Mouse (Mus musculus) forebrain, embryonic 15.5 days (tissue): ENCODE measurements around the gene Sptbn4. TPM values are rescaled to one million over a fixed set of nuclear protein-coding genes. Genes with fewer than 3 reads are reported as not detected.
A peak's percentile ranks its signal among the peaks of the same experiment; 100 is the strongest.

ENCODE experiments used
- ATAC-seq: fragments of 200-750 bp; cut with Nextera tagmentation; replicated peaks from 2 replicates; pipeline ENCODE4 v1.8.0; 2017; ENCODE audit warnings: mild to moderate bottlenecking, moderate TSS enrichment, moderate library complexity
- H3K27ac ChIP-seq: fragments of 300-500 bp; sonication (generic); replicated peaks from 2 replicates; pipeline ENCODE4 v1.5.1; 2015; ENCODE audit warnings: mild to moderate bottlenecking, inconsistent platforms
- H3K27me3 ChIP-seq: fragments of 300-500 bp; sonication (generic); 2 replicates; pipeline ENCODE4 v1.6.1; 2015; ENCODE audit warnings: inconsistent platforms
- H3K36me3 ChIP-seq: fragments of 300-500 bp; sonication (generic); 2 replicates; pipeline ENCODE4 v1.6.1; 2015; ENCODE audit warnings: mild to moderate bottlenecking, inconsistent platforms
- H3K4me1 ChIP-seq: fragments of 300-500 bp; sonication (generic); 2 replicates; pipeline ENCODE4 v1.6.1; 2015; ENCODE audit warnings: inconsistent platforms
- H3K4me2 ChIP-seq: fragments of 300-500 bp; sonication (generic); replicated peaks from 2 replicates; pipeline ENCODE4 v1.6.1; 2015; ENCODE audit warnings: mild to moderate bottlenecking, inconsistent platforms
- H3K4me3 ChIP-seq: fragments of 300-500 bp; sonication (generic); 2 replicates; pipeline ENCODE4 v1.5.1; 2015; ENCODE audit warnings: mild to moderate bottlenecking, inconsistent platforms
- H3K9ac ChIP-seq: fragments of 300-500 bp; sonication (generic); replicated peaks from 2 replicates; pipeline ENCODE4 v1.6.1; 2015; ENCODE audit warnings: mild to moderate bottlenecking, inconsistent platforms
- H3K9me3 ChIP-seq: fragments of 300-500 bp; sonication (generic); 2 replicates; pipeline ENCODE4 v1.6.1; 2016; ENCODE audit warnings: inconsistent platforms
- WGBS: fragments of 180-500 bp; shearing (Covaris S2); methylation state at CpG from one replicate; pipeline ENCODE4 v1.1.7; 2015; ENCODE audit warnings: mixed read lengths; 5-methylcytosine and 5-hydroxymethylcytosine counted together
- polyA plus RNA-seq: library from polyadenylated mRNA; unstranded; fragments of >200 nt; fragmentation: Nextera tagmentation; extraction: Ambion mirVana; gene quantifications from 2 replicates; pipeline ENCODE4 v1.2.1, GENCODE M21; 2015

Gene Sptbn4
- polyA plus RNA-seq, 1 experiment from 2014 or later: 2.0 TPM

GRCm38 (mm10) chr7:27335011-27335720 is 112.3 kb downstream of the Sptbn4 start:
- Histone ChIP-seq H3K4me2 (no peak overlapping the region), H3K4me3 (no peak overlapping the region), H3K9me3 (no peaks in the 10 kb centered on the region), H3K27ac (no peak overlapping the region), H3K27me3 (peaks cover 49% of the 10 kb centered on the region), H3K9ac (no peak overlapping the region), H3K4me1 (peaks cover 81% of the 10 kb centered on the region), H3K36me3 (no peaks in the 10 kb centered on the region)
- 58% methylated on average over 15 of the region's 15 CpGs for WGBS
- ATAC-seq: no peak; the same call in 1 of the 2 replicates

DNA sequence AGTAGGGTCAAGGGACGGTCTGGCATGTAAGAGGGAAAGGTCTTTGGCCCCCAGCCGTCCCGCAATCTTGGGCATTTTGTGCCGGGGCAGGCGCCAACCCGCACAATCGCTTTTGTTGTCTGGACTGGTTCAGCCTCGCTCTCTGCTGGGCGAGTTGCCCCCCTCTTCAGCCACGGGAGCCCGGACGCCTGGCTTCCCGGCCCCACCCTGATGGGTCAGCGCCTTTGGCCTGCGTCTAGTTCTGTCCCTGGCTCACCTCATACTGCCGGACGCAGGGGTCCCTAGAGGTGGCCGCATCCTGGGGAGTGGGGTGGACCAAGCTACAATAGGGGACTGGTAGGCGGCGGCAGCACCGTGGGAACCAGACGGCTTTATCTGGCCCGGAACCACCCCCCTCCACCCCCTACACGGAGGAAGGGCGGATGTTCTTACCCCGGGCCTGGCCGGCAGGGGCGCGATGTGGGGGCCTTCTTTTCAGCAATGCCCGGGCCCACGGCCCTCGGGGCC is 113.0 kb downstream of the Sptbn4 start:
- no peak overlapping the region for H3K9ac ChIP-seq
- H3K36me3 ChIP-seq: no peaks in the 10 kb centered on the region
- peak overlapping the region; percentile 79; the same call in 1 of the 2 replicates for H3K4me2 ChIP-seq
- H3K4me3 ChIP-seq: 0 out of 2 replicates have a peak overlapping the region, but pooled peaks have one; percentile 2
- peaks cover 56% of the 10 kb centered on the region for H3K27me3 ChIP-seq
- peaks cover 77% of the 10 kb centered on the region for H3K4me1 ChIP-seq
- 4% methylated on average over 32 of the region's 32 CpGs for WGBS
- ATAC-seq: no peak
- H3K27ac ChIP-seq: no peak overlapping the region
- H3K9me3 ChIP-seq: no peaks in the 10 kb centered on the region

DNA sequence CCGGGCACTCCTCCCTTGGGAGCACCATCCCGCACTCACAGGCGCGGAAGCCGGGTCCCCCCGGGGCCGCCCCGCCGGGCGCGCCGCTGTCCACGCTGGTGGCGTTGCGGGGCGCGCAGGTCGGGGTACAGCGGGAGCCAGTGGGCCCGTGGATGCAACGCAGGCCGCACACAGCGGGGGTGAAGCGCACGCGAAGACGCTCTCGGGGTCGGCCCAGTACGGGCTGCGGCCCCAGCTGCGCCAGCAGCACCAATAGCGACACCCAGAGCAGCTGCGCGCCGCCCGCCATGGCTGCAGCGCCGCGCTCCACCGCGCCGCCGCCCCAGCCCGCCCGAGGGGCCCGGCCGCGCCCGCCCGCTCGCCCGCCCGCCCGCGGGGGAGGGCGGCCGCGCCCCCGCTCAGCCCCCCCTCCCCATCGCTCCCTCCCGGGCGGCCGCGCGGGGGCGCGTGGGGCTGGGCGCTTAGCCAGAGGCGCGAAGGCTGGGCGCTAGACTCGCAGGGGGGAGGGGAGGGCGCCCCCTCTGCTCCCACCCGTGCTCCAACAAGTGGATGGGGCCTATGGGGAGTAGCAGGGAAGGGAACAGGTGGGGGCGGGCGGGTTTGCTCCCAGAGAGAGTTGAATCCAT is 114.1 kb downstream of the Sptbn4 start:
- no peak for ATAC-seq
- under 1% methylated on average over 41 of the region's 77 CpGs for WGBS
- H3K4me3 ChIP-seq: peak overlapping the region; percentile 47
- H3K27ac ChIP-seq: no peak overlapping the region
- peaks cover 72% of the 10 kb centered on the region for H3K4me1 ChIP-seq
- peak overlapping the region; percentile 79 for H3K4me2 ChIP-seq
- no peaks in the 10 kb centered on the region for H3K36me3 ChIP-seq
- peak overlapping the region; percentile 45 for H3K9ac ChIP-seq
- peaks cover 66% of the 10 kb centered on the region for H3K27me3 ChIP-seq
- H3K9me3 ChIP-seq: no peaks in the 10 kb centered on the region

- H3K36me3 ChIP-seq: no peaks in the 10 kb centered on the region
- H3K4me1 ChIP-seq: peaks cover 65% of the 10 kb centered on the region
- peak overlapping the region; percentile 79 for H3K4me2 ChIP-seq
- H3K9me3 ChIP-seq: no peaks in the 10 kb centered on the region
- H3K9ac ChIP-seq: peak overlapping the region; percentile 45
- H3K4me3 ChIP-seq: peak overlapping the region; percentile 47
- no peak overlapping the region for H3K27ac ChIP-seq
- WGBS: under 1% methylated on average over 38 of the region's 39 CpGs
- H3K27me3 ChIP-seq: peaks cover 74% of the 10 kb centered on the region
- ATAC-seq: no peak
These were observed 114.9 kb downstream of the Sptbn4 start for GRCm38 (mm10) chr7:27332353-27333199.

GRCm38 (mm10) chr7:27331854-27332253 is 115.6 kb downstream of the Sptbn4 start:
- Histone ChIP-seq H3K9me3 (no peaks in the 10 kb centered on the region), H3K27ac (no peak overlapping the region), H3K4me1 (peaks cover 58% of the 10 kb centered on the region), H3K4me2 (no peak overlapping the region), H3K27me3 (peaks cover 81% of the 10 kb centered on the region), H3K9ac (no peak overlapping the region), H3K36me3 (no peaks in the 10 kb centered on the region), H3K4me3 (no peak overlapping the region)
- 10% methylated on average over 8 of the region's 8 CpGs for WGBS
- ATAC-seq: no peak

- H3K9me3 ChIP-seq: no peaks in the 10 kb centered on the region
- ATAC-seq: no peak
- H3K9ac ChIP-seq: no peak overlapping the region
- H3K4me2 ChIP-seq: no peak overlapping the region
- WGBS: 3% methylated on average over 8 of the region's 8 CpGs
- H3K27ac ChIP-seq: no peak overlapping the region
- no peak overlapping the region for H3K4me3 ChIP-seq
- peaks cover 54% of the 10 kb centered on the region for H3K4me1 ChIP-seq
- no peaks in the 10 kb centered on the region for H3K36me3 ChIP-seq
- H3K27me3 ChIP-seq: peaks cover 85% of the 10 kb centered on the region
These were observed 116.0 kb downstream of the Sptbn4 start for GRCm38 (mm10) chr7:27331541-27331851.

DNA sequence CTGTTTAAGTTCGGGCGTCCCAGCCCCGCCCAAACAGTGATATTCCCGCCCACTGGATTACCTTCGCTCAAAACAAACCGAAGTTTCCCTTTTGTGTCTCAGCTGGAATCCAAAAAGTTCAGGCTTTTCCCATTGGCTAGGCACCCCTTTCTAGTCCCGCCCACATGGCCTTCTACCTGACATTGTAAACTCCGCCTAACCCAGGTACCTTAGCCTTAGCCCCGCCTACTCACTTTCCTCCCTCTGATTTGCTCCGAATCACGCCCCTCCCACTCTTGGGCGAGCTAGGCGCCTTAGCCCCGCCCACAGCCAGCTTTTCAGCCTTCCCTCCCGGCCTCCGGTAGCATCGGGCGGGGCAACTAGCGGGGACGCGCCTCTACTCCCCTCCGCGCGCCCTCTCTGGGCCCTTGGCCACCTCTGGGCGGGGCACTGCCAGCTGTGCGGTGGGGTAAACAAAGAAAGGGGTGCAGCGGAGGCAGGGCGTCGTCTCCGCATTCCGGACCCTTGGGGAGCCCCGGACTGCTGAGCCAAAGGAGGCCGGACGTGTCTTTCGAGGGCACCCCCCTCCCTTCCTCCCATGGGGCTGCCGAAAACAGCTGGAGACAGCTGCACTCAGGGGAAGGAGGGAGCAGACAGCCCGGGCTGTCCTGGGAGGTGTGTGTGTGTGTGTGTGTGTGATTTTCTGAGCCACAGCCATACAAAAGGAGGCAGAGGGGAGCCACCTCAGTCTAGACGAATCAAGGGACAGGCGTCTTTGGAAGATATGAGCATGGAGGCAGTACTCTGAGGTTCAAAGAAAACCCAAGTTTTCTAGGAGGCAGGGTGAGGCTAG is 116.6 kb downstream of the Sptbn4 start:
- ATAC-seq: no peak
- H3K27me3 ChIP-seq: peaks cover 91% of the 10 kb centered on the region
- 1% methylated on average over 39 of the region's 39 CpGs for WGBS
- H3K36me3 ChIP-seq: no peaks in the 10 kb centered on the region
- 0 out of 2 replicates have a peak overlapping the region, but pooled peaks have one; percentile 30 for H3K9ac ChIP-seq
- peaks cover 52% of the 10 kb centered on the region for H3K4me1 ChIP-seq
- H3K4me2 ChIP-seq: peak overlapping the region; percentile 51
- H3K27ac ChIP-seq: no peak overlapping the region
- peak overlapping the region; percentile 37 for H3K4me3 ChIP-seq
- H3K9me3 ChIP-seq: no peaks in the 10 kb centered on the region

DNA sequence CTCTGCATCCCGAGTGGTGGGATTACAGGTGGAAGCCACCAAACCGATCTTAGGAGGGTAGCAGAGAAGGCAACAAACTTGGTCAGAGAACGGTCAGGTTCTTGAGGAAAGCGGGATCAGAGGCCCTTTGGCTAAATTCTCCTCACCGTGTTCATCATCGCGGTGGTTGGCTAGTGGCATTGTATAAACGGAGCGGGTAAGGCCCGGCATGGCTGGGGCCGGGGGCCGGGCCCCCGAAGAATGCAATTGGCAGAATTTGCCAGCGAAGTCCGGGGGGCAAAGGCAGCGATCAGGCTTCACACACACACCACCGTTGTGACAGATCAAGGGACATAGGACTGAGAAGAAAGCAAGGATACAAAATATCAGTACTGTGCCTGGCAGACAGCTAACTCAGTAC is 117.5 kb downstream of the Sptbn4 start:
- Histone ChIP-seq H3K9me3 (no peaks in the 10 kb centered on the region), H3K9ac (no peak overlapping the region), H3K4me1 (peaks cover 54% of the 10 kb centered on the region), H3K4me2 (no peak overlapping the region), H3K4me3 (no peak overlapping the region), H3K27ac (no peak overlapping the region), H3K27me3 (peaks cover 91% of the 10 kb centered on the region), H3K36me3 (no peaks in the 10 kb centered on the region)
- 28% methylated on average over 17 of the region's 17 CpGs for WGBS
- ATAC-seq: no peak

DNA sequence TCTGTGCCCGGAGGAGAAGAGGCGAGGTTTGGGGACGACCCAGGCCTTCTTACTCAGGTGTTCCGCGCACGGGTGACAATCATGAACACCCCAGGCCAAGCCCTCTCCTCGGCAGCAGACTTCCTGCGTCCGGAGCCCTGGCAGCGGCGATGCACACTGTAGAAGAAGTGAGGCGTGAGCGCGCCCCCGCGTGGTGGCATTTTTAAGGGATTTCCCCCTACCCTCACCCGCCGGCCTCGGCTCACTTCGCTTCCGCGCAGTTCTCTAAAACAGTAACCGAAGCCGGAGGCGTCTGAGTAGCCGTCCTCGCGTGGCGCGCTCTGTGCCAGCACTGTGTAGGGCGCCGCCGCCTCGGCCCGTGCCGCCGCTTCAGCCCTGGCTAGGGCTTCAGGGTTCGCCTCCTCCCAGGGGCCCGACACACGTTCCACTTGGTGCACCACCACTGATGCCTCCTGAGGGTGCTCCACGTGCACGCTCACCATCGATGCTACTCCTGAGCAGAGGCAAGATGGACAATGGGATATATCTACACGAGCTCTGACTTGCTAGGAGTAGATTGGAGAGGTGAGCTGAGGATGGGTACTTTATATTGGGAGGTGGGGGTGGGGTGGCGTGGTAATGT is 118.0 kb downstream of the Sptbn4 start:
- H3K27ac ChIP-seq: no peak overlapping the region
- ATAC-seq: peak; percentile 11; the same call in 1 of the 2 replicates
- no peaks in the 10 kb centered on the region for H3K36me3 ChIP-seq
- peaks cover 90% of the 10 kb centered on the region for H3K27me3 ChIP-seq
- H3K4me3 ChIP-seq: peak overlapping the region; percentile 21
- WGBS: 4% methylated on average over 45 of the region's 45 CpGs
- peak overlapping the region; percentile 37 for H3K4me2 ChIP-seq
- peaks cover 50% of the 10 kb centered on the region for H3K4me1 ChIP-seq
- H3K9me3 ChIP-seq: no peaks in the 10 kb centered on the region
- no peak overlapping the region for H3K9ac ChIP-seq

- no peak for ATAC-seq
- Histone ChIP-seq H3K4me3 (no peak overlapping the region), H3K27me3 (peaks cover 82% of the 10 kb centered on the region), H3K4me2 (no peak overlapping the region), H3K27ac (no peak overlapping the region), H3K9me3 (no peaks in the 10 kb centered on the region), H3K36me3 (no peaks in the 10 kb centered on the region), H3K4me1 (peaks cover 42% of the 10 kb centered on the region), H3K9ac (no peak overlapping the region)
- 45% methylated on average over 16 of the region's 16 CpGs for WGBS
These were observed 118.8 kb downstream of the Sptbn4 start for GRCm38 (mm10) chr7:27328648-27329047.

DNA sequence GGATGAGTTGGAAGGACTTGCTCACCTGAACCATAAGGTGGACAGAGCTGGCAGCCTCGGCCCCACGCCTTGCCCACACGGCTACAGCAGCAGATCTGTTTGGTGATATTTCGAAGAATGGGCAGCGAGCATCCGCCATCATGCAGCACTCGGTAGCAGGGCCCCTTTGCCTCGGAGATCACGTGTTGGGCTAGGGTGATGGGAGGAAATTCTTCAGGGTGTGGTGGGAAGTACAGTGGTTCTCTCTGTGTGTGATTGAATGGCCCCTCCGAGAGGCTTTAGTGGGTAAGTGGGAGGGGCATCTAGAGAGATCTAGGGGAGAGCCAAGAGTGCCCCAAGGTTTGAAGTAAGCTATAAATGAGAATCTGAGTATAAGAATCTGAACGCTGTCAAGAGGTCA is 119.3 kb downstream of the Sptbn4 start:
- WGBS: 87% methylated on average over 11 of the region's 11 CpGs
- Histone ChIP-seq H3K4me2 (no peak overlapping the region), H3K4me1 (peaks cover 38% of the 10 kb centered on the region), H3K27me3 (peaks cover 78% of the 10 kb centered on the region), H3K9ac (no peak overlapping the region), H3K36me3 (no peaks in the 10 kb centered on the region), H3K4me3 (no peak overlapping the region), H3K9me3 (no peaks in the 10 kb centered on the region), H3K27ac (no peak overlapping the region)
- ATAC-seq: no peak
